Mouse (Mus musculus) heart, postnatal 0 days (tissue): ENCODE measurements around the gene Bmp8a.

Source experiments
- CTCF ChIP-seq: IDR thresholded peaks from 2 replicates; pipeline ENCODE4 v1.5.1; 2016; ENCODE audit warnings: antibody characterized with exemption, control low read depth, low read depth
- EP300 ChIP-seq: IDR thresholded peaks from 2 replicates; pipeline ENCODE4 v1.6.1; 2016; ENCODE audit warnings: antibody characterized with exemption, low read depth

GRCm38 (mm10) chr4:123311845-123312244 lies 31.2 kb downstream of the Bmp8a start:
- no peak for TF ChIP-seq CTCF
- TF ChIP-seq EP300 = no peak
